Mouse (Mus musculus) intestine, postnatal 0 days (tissue): ENCODE results near the gene Clstn2. TPM values are rescaled to one million over a fixed set of nuclear protein-coding genes. Genes with fewer than 3 reads are reported as not detected.

Experiments
- ATAC-seq: fragments of 200-750 bp; cut with Nextera tagmentation; 2 replicates; pipeline ENCODE4 v1.8.0; 2017; ENCODE audit warnings: mild to moderate bottlenecking, moderate TSS enrichment, moderate library complexity
- H3K27ac ChIP-seq: fragments of 300-500 bp; sonication (generic); 2 replicates; pipeline ENCODE4 v1.5.1; 2014; ENCODE audit warnings: mild to moderate bottlenecking, low read depth, low read length, moderate library complexity
- H3K27me3 ChIP-seq: fragments of 300-500 bp; sonication (generic); replicated peaks from 2 replicates; pipeline ENCODE4 v1.6.1; 2014; ENCODE audit warnings: low read length, mixed read lengths; ENCODE audit not compliant: control insufficient read depth, insufficient read depth
- H3K36me3 ChIP-seq: fragments of 300-500 bp; sonication (generic); 2 replicates; pipeline ENCODE4 v1.6.1; 2014; ENCODE audit warnings: mild to moderate bottlenecking, moderate library complexity; ENCODE audit not compliant: control insufficient read depth, insufficient read depth
- H3K4me1 ChIP-seq: fragments of 300-500 bp; sonication (generic); replicated peaks from 2 replicates; pipeline ENCODE4 v1.6.1; 2014; ENCODE audit warnings: antibody characterized with exemption, low read length, mixed read lengths; ENCODE audit not compliant: control insufficient read depth, insufficient read depth
- H3K4me2 ChIP-seq: fragments of 300-500 bp; sonication (generic); replicated peaks from 2 replicates; pipeline ENCODE4 v1.6.1; 2014; ENCODE audit warnings: low read depth, mild to moderate bottlenecking, moderate library complexity
- H3K4me3 ChIP-seq: fragments of 300-500 bp; sonication (generic); 2 replicates; pipeline ENCODE4 v1.5.1; 2014; ENCODE audit warnings: low read depth, low read length
- H3K9ac ChIP-seq: fragments of 300-500 bp; sonication (generic); 2 replicates; pipeline ENCODE4 v1.6.1; 2014; ENCODE audit warnings: mild to moderate bottlenecking, low read depth, low read length
- H3K9me3 ChIP-seq: fragments of 300-500 bp; sonication (generic); 2 replicates; pipeline ENCODE4 v1.6.1; 2016; ENCODE audit warnings: mixed run types; ENCODE audit not compliant: control insufficient read depth
- CTCF ChIP-seq: sonication (generic); IDR thresholded peaks from 2 replicates; pipeline ENCODE4 v1.5.1; 2016; ENCODE audit warnings: low read depth, mild to moderate bottlenecking, control low read depth, antibody characterized with exemption, moderate library complexity
- WGBS: fragments of 180-500 bp; shearing (Covaris S2); extraction: QIAGEN DNeasy Blood & Tissue Kit; methylation state at CpG from one replicate; pipeline ENCODE4 v1.1.7; 2014; 5-methylcytosine and 5-hydroxymethylcytosine counted together
- polyA plus RNA-seq: library from polyadenylated mRNA; unstranded; fragments of >200 nt; fragmentation: Nextera tagmentation; extraction: Ambion mirVana; gene quantifications from 2 replicates; pipeline ENCODE4 v1.2.1, GENCODE M21; 2015

Clstn2 gene
- polyA plus RNA-seq, 1 experiment from 2014 or later = 0.26 TPM

DNA sequence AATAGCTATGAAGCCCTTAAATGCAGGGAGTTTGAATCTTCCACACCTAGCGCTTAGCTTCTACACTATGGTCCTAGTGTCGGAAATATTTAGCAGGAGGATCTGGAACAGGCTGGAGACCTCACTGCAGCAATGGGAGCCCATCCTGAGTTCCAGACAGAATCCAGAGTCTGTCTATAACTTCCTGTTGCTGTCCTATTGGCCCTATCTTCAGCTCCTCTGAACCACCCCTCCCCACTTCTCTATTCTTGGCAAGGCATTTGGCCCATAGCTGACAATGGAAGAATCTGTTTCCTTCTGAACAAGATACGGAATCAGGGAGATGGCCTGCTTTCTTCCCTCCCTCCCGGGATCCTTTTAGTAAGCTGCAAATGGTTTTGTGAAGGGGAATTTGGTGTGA, 488.6 kb downstream of the Clstn2 start:
- no peaks in the 10 kb centered on the region for H3K36me3 ChIP-seq
- 77% methylated on average over 4 of the region's 4 CpGs for WGBS
- no peak overlapping the region for H3K27ac ChIP-seq
- no peak overlapping the region for H3K4me3 ChIP-seq
- H3K4me2 ChIP-seq = no peak overlapping the region
- no peak overlapping the region for H3K9ac ChIP-seq
- H3K27me3 ChIP-seq = no peaks in the 10 kb centered on the region
- ATAC-seq = no peak
- no peaks in the 10 kb centered on the region for H3K4me1 ChIP-seq
- no peak for TF ChIP-seq CTCF
- no peaks in the 10 kb centered on the region for H3K9me3 ChIP-seq

DNA sequence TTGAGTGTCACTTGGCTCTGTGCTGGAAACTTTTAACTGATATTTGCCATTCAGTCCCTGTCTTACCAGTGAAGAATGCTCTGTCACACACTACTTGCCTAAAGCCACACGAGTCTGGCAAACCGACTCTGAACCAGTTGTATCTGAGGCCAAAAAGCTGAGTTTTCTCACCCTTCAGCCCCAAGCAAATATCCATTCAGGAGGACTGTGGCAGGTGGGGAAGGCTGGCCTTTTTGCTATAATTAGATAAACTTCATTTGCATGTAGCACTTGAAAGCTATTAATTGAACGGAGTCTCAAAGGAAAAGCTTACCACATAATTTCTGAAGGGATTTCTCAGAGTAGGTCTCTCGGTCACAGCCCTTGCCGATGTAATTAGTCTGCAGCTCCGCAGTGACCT, 491.6 kb downstream of the Clstn2 start:
- no peak for ATAC-seq
- Histone ChIP-seq H3K4me2 (no peak overlapping the region), H3K4me1 (no peaks in the 10 kb centered on the region), H3K9ac (no peak overlapping the region), H3K27ac (no peak overlapping the region), H3K4me3 (no peak overlapping the region), H3K36me3 (no peaks in the 10 kb centered on the region), H3K27me3 (no peaks in the 10 kb centered on the region), H3K9me3 (no peaks in the 10 kb centered on the region)
- no peak for TF ChIP-seq CTCF
- WGBS = 88% methylated on average over 6 of the region's 6 CpGs

DNA sequence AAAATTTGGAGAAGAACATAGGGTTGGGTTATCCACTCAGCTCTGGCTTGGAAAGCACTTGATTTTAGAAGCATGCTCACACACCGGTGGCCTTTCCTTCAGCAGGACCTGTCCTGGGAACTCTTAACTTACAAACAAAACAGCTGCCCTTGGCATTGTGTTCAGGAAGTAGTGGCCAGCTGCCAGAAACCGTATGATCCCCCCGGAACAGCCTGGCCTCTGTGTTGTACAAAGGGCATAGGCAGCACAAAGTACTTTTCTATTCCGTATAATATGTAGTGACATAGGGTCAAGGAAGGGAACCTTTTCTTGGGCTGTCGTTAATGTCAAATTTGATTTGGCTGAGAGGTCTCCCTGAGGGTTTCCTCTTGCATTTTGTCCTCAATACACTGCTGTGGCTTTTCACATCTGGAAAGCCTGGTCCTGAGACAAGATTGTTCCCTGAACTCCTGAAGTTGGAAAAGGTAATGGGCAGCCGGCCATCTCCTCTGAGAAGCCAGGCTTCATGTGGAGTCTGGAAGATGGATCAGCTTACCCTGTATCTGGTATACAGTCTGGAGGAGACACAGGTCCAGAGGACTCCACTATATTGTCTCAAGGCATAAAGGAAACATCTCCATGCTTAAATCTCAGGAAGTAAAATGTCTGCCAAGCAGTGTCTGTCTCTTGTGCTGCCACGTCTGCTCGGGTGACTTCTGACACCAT, 494.8 kb downstream of the Clstn2 start:
- ATAC-seq = no peak

DNA sequence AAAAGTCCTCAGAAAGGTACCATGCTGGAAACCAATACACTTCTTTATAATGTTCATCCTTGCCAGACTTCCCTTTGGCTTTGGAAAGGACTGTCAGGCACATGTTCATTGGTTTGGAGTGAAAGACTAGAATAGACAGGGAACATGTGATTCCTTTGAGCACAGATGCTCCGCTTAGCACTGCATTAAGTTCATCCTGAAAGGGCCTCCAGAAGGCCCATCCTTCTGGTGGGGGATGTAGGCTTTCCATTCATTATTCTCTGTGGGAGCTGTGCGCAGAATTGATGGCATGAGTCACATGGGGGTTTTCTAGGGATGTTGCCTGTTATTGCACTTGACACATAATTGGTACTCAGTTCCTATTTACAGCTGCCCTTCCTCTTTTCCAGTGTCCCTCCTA, 498.8 kb downstream of the Clstn2 start:
- H3K27ac ChIP-seq = no peak overlapping the region
- ATAC-seq = no peak
- H3K4me3 ChIP-seq = no peak overlapping the region
- H3K4me1 ChIP-seq = no peaks in the 10 kb centered on the region
- H3K4me2 ChIP-seq = no peak overlapping the region
- H3K27me3 ChIP-seq = no peaks in the 10 kb centered on the region
- no peak overlapping the region for H3K9ac ChIP-seq
- WGBS = 91% methylated on average over 2 of the region's 2 CpGs
- no peaks in the 10 kb centered on the region for H3K36me3 ChIP-seq
- H3K9me3 ChIP-seq = no peaks in the 10 kb centered on the region
- TF ChIP-seq CTCF = no peak

More for the DNA sequence above, 494.8 kb downstream of the Clstn2 start:
- WGBS = 68% methylated on average over 8 of the region's 8 CpGs
- H3K4me1 ChIP-seq = no peaks in the 10 kb centered on the region
- no peak overlapping the region for H3K9ac ChIP-seq
- no peaks in the 10 kb centered on the region for H3K9me3 ChIP-seq
- H3K27me3 ChIP-seq = no peaks in the 10 kb centered on the region
- H3K36me3 ChIP-seq = no peaks in the 10 kb centered on the region
- TF ChIP-seq CTCF = no peak
- H3K4me3 ChIP-seq = no peak overlapping the region
- no peak overlapping the region for H3K27ac ChIP-seq
- no peak overlapping the region for H3K4me2 ChIP-seq

DNA sequence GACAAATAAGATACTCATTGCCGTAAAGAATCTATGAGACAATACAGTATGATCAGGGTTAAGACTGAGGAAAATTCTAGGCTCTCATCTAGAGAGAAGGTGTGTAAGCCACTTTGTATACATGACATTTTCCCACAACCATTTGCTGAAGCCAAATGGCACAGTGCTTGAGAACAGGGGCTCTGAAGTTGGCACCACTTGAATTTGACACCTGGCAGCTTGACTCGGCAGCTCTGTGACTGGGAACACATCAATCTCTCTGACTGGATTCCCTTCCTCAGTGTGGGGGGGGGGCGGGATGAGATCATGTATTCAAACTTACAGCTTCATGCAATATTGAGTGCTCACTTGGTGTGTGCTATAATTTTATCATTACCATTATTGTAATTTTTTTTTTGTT, 499.7 kb downstream of the Clstn2 start:
- no peaks in the 10 kb centered on the region for H3K9me3 ChIP-seq
- no peak overlapping the region for H3K4me3 ChIP-seq
- no peak overlapping the region for H3K4me2 ChIP-seq
- TF ChIP-seq CTCF = no peak
- no peak for ATAC-seq
- no peaks in the 10 kb centered on the region for H3K27me3 ChIP-seq
- no peak overlapping the region for H3K9ac ChIP-seq
- H3K27ac ChIP-seq = no peak overlapping the region
- no peaks in the 10 kb centered on the region for H3K4me1 ChIP-seq
- H3K36me3 ChIP-seq = no peaks in the 10 kb centered on the region
- 71% methylated on average over 3 of the region's 3 CpGs for WGBS

DNA sequence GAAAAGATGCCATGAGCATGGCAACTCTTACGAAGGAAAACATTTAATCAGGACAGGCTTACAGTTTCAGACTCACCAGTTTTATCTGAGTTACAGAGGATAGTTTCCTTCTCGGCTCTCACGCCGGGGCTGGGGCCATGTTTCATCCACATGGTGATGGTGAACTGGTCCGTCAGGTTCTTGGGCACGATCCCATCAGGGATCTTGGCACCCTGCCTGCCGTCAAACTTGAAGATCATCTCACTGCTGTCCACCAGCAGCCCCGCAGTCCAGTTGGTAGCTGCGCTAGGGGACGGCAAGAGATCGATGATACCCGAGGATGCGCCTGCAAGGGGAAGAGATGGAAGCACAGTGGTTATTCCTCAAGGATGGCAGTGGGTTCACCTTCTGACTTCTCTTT, 500.4 kb downstream of the Clstn2 start:
- no peak for ATAC-seq
- Histone ChIP-seq H3K4me2 (no peak overlapping the region), H3K36me3 (no peaks in the 10 kb centered on the region), H3K27me3 (no peaks in the 10 kb centered on the region), H3K4me1 (no peaks in the 10 kb centered on the region), H3K9me3 (no peaks in the 10 kb centered on the region), H3K9ac (no peak overlapping the region), H3K27ac (no peak overlapping the region), H3K4me3 (no peak overlapping the region)
- no peak for TF ChIP-seq CTCF
- WGBS = 89% methylated on average over 13 of the region's 13 CpGs
